22 mouse cellular contexts compared by ENCODE assay signal in the genomic region with DNA sequence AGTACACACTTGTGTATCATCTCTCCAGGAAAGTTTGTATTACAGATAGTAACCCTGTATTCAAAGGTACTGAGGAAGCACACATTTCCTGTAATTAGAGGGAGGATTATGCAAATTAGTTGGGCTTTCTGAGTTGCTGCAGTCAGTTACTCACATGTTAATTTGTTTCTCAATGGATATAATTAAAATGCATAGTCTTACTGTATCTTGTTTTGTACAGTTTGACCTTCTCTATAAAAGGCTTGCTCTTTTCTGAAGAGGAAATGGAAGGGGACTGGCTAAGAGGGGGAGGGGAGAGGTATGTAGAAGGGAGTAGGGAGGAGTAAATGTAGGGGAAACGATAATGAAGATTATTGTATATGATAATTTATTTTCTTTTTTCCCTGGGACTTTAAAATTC.
DNase-seq lines count a peak whose midpoint lies in the region; ATAC-seq and TF ChIP-seq lines count a peak whose summit lies in the region.
"Had no signal": no experiment of that assay in that cellular context is flagged by ENCODE, and none has a peak within 500 bp of the region (broad histone marks: within the 10 kb centered on the region; RNA-seq: fewer than 3 reads in every experiment).

No protein-coding gene starts in this region.

- peak; percentile 52; the same call in 1 of the 2 replicates for ATAC-seq in forebrain, embryonic 14.5 days
- no peak for ATAC-seq in forebrain, embryonic 16.5 days
- ATAC-seq in midbrain, embryonic 12.5 days (ENCODE audit: low FRiP score, low read depth): peak; percentile 47; the same call in 1 of the 2 replicates
- no peak for ATAC-seq in midbrain, embryonic 16.5 days
- ATAC-seq: activated CD4-positive, CD25-positive, alpha-beta regulatory T cell, adult 4 months; hindbrain, embryonic 16.5 days had no signal

- no peaks in the 10 kb centered on the region for H3K36me3 ChIP-seq in forebrain, embryonic 14.5 days (ENCODE audit: control insufficient read depth, insufficient read depth, low read length)
- no peaks in the 10 kb centered on the region for H3K36me3 ChIP-seq in forebrain, embryonic 16.5 days (ENCODE audit: control insufficient read depth, insufficient read depth)
- H3K36me3 ChIP-seq in midbrain, embryonic 12.5 days: no peaks in the 10 kb centered on the region
- no peaks in the 10 kb centered on the region for H3K36me3 ChIP-seq in midbrain, embryonic 16.5 days (ENCODE audit: control insufficient read depth, insufficient read depth, low read length)
- no peaks in the 10 kb centered on the region for H3K36me3 ChIP-seq in ES-E14 (ENCODE audit: control insufficient read depth, insufficient read depth, low read length, poor library complexity, severe bottlenecking)
- H3K36me3 ChIP-seq in thymus, adult 2 months (ENCODE audit: control insufficient read depth, insufficient read depth, low read length): no peaks in the 10 kb centered on the region
- H3K36me3 ChIP-seq: embryonic facial prominence, embryonic 10.5 days; G1E; heart, embryonic 15.5 days had no signal

- TF ChIP-seq CTCF in brain, embryonic 14.5 days (IDR thresholded peaks at IDR 0.05; ENCODE audit: borderline replicate concordance, extremely low read depth, insufficient read depth, insufficient read length): no peak
- TF ChIP-seq CTCF in thymus, adult 2 months (IDR thresholded peaks at IDR 0.05; ENCODE audit: borderline replicate concordance, control insufficient read depth, extremely low read depth, insufficient read depth, low read length, poor library complexity): no peak

- H3K27me3 ChIP-seq in forebrain, embryonic 14.5 days (replicated peaks; ENCODE audit: control insufficient read depth, insufficient read depth, low read length): no peaks in the 10 kb centered on the region
- no peaks in the 10 kb centered on the region for H3K27me3 ChIP-seq in forebrain, embryonic 16.5 days (replicated peaks; ENCODE audit: control insufficient read depth, insufficient read depth, low read length)
- no peaks in the 10 kb centered on the region for H3K27me3 ChIP-seq in midbrain, embryonic 12.5 days
- H3K27me3 ChIP-seq in midbrain, embryonic 16.5 days (ENCODE audit: control insufficient read depth, insufficient read depth, low read depth, low read length): no peaks in the 10 kb centered on the region
- no peaks in the 10 kb centered on the region for H3K27me3 ChIP-seq in thymus, adult 2 months (ENCODE audit: control insufficient read depth, insufficient read depth, low read length)
- H3K27me3 ChIP-seq: CH12.LX; heart, embryonic 15.5 days had no signal

- H3K9ac ChIP-seq in forebrain, embryonic 14.5 days (ENCODE audit: low read length): no peak overlapping the region
- no peak overlapping the region for H3K9ac ChIP-seq in forebrain, embryonic 16.5 days (replicated peaks; ENCODE audit: low read depth, low read length)
- H3K9ac ChIP-seq in midbrain, embryonic 12.5 days (replicated peaks): no peak overlapping the region
- H3K9ac ChIP-seq in midbrain, embryonic 16.5 days (ENCODE audit: low read depth, low read length): no peak overlapping the region
- no peak overlapping the region for H3K9ac ChIP-seq in ES-E14 (ENCODE audit: insufficient read depth, low read depth, low read length, poor library complexity, severe bottlenecking)
- H3K9ac ChIP-seq: heart, embryonic 15.5 days had no signal

- no peak overlapping the region for H3K4me3 ChIP-seq in forebrain, embryonic 14.5 days (ENCODE audit: low read depth, low read length)
- H3K4me3 ChIP-seq in forebrain, embryonic 16.5 days (replicated peaks; ENCODE audit: low read length): no peak overlapping the region
- no peak overlapping the region for H3K4me3 ChIP-seq in midbrain, embryonic 12.5 days
- no peak overlapping the region for H3K4me3 ChIP-seq in midbrain, embryonic 16.5 days (ENCODE audit: low read depth, low read length)
- H3K4me3 ChIP-seq in ES-E14 (ENCODE audit: insufficient read depth in 1 of 2, low read depth in 1 of 2, low read length in 2 of 2, poor library complexity in 1 of 2, severe bottlenecking in 1 of 2): no peak overlapping the region
- no peak overlapping the region for H3K4me3 ChIP-seq in thymus, adult 2 months (ENCODE audit: control insufficient read depth, insufficient read depth, low read length)
- H3K4me3 ChIP-seq: embryonic facial prominence, embryonic 10.5 days; heart, adult 2 months; heart, embryonic 15.5 days had no signal

- H3K4me1 ChIP-seq in forebrain, embryonic 14.5 days (ENCODE audit: control insufficient read depth, insufficient read depth, low read length): no peaks in the 10 kb centered on the region
- no peaks in the 10 kb centered on the region for H3K4me1 ChIP-seq in forebrain, embryonic 16.5 days (replicated peaks; ENCODE audit: control insufficient read depth, insufficient read depth, low read length)
- no peaks in the 10 kb centered on the region for H3K4me1 ChIP-seq in midbrain, embryonic 12.5 days
- H3K4me1 ChIP-seq in midbrain, embryonic 16.5 days (ENCODE audit: control insufficient read depth, insufficient read depth, low read length): no peaks in the 10 kb centered on the region
- H3K4me1 ChIP-seq in ES-E14 (ENCODE audit: control insufficient read depth in 2 of 2, insufficient read depth in 2 of 2, low read length in 2 of 2, poor library complexity in 1 of 2): no peaks in the 10 kb centered on the region
- H3K4me1 ChIP-seq in thymus, adult 2 months (replicated peaks; ENCODE audit: control insufficient read depth, insufficient read depth, low read length): no peaks in the 10 kb centered on the region
- H3K4me1 ChIP-seq: embryonic facial prominence, embryonic 10.5 days; heart, embryonic 15.5 days had no signal

- no peak overlapping the region for H3K4me2 ChIP-seq in forebrain, embryonic 14.5 days (ENCODE audit: low read length)
- no peak overlapping the region for H3K4me2 ChIP-seq in forebrain, embryonic 16.5 days (ENCODE audit: low read length)
- no peak overlapping the region for H3K4me2 ChIP-seq in midbrain, embryonic 12.5 days (replicated peaks)
- no peak overlapping the region for H3K4me2 ChIP-seq in midbrain, embryonic 16.5 days (ENCODE audit: low read length)
- H3K4me2 ChIP-seq: heart, embryonic 11.5 days; heart, embryonic 15.5 days had no signal

- 59% methylated on average over 1 of the region's 1 CpGs for WGBS in forebrain, embryonic 14.5 days
- WGBS in forebrain, embryonic 16.5 days: 48% methylated on average over 1 of the region's 1 CpGs
- whole genome bisulfite sequencing in midbrain, embryonic 12.5 days: 85% methylated on average over 1 of the region's 1 CpGs
- 87% methylated on average over 1 of the region's 1 CpGs for WGBS in midbrain, embryonic 16.5 days
- WGBS in thymus, adult 2 months: 93% methylated on average over 1 of the region's 1 CpGs

- DNase-seq in forebrain, embryonic 14.5 days (ENCODE audit: low spot score): peak; percentile 16
- DNase-seq in ES-E14 (ENCODE audit: low read depth, low spot score): peak; percentile 46
- peak; percentile 32 for DNase-seq in brain, embryonic 14.5 days (ENCODE audit: low read depth)
- no peak for DNase-seq in thymus, adult 2 months
- DNase-seq: adrenal gland, postnatal 14 days; cerebellum, adult 18-20 months; cerebellum, adult 9-11 months; cerebellum, postnatal 36 days; gastrocnemius, postnatal 14 days; heart, adult 2 months; heart, postnatal 14 days; kidney, adult 11 months had no signal

- TF ChIP-seq POLR2A in brain, embryonic 14.5 days (IDR thresholded peaks at IDR 0.05; ENCODE audit: borderline replicate concordance, extremely low read depth, insufficient read depth, insufficient read length, poor library complexity, severe bottlenecking): no peak
- TF ChIP-seq POLR2A in thymus, adult 2 months (IDR thresholded peaks at IDR 0.05; ENCODE audit: control insufficient read depth, extremely low read depth, insufficient read depth, low read length, poor library complexity): no peak

- in situ Hi-C loops in ES-E14 (cut with MboI; ENCODE audit: low sequenced_read_pairs in 2 of 2, unreplicated experiment in 2 of 2): no loop called here

- H3K27ac ChIP-seq in forebrain, embryonic 14.5 days (ENCODE audit: low read depth, low read length): no peak overlapping the region
- H3K27ac ChIP-seq in forebrain, embryonic 16.5 days (ENCODE audit: low read length): no peak overlapping the region
- no peak overlapping the region for H3K27ac ChIP-seq in midbrain, embryonic 12.5 days (replicated peaks)
- H3K27ac ChIP-seq in midbrain, embryonic 16.5 days (ENCODE audit: low read length): no peak overlapping the region
- peak overlapping the region; percentile 81; the same call in 1 of the 2 replicates for H3K27ac ChIP-seq in ES-E14 (ENCODE audit: insufficient read depth, low read depth, low read length, poor library complexity, severe bottlenecking)
- no peak overlapping the region for H3K27ac ChIP-seq in thymus, adult 2 months (ENCODE audit: control insufficient read depth, insufficient read depth, low read length)
- H3K27ac ChIP-seq: embryonic facial prominence, embryonic 10.5 days; heart, adult 2 months; heart, embryonic 15.5 days had no signal

- no peaks in the 10 kb centered on the region for H3K9me3 ChIP-seq in forebrain, embryonic 14.5 days (replicated peaks; ENCODE audit: control insufficient read depth, low read length)
- no peaks in the 10 kb centered on the region for H3K9me3 ChIP-seq in forebrain, embryonic 16.5 days (ENCODE audit: control insufficient read depth, low read length)
- no peaks in the 10 kb centered on the region for H3K9me3 ChIP-seq in midbrain, embryonic 12.5 days
- no peaks in the 10 kb centered on the region for H3K9me3 ChIP-seq in midbrain, embryonic 16.5 days (replicated peaks; ENCODE audit: control insufficient read depth, low read length, poor library complexity, severe bottlenecking)
- H3K9me3 ChIP-seq in ES-E14 (ENCODE audit: control insufficient read depth, insufficient read depth, low read depth, low read length): no peaks in the 10 kb centered on the region
- H3K9me3 ChIP-seq: embryonic facial prominence, embryonic 10.5 days; G1E; heart, embryonic 15.5 days had no signal

TF ChIP-seq in ES-E14, 5 proteins besides CTCF, POLR2A, EP300 and RAD21:
- TF ChIP-seq CHD2 (IDR thresholded peaks at IDR 0.05; ENCODE audit: low read depth, low read length) (0 out of 2 replicates have a peak, but pooled peaks have one; percentile 24), ZNF384 (IDR thresholded peaks at IDR 0.05; ENCODE audit: low read depth, low read length) (no peak)

Comparison
In these comparisons a context has a peak if more than half of its experiments do, and no peak if none do; other contexts are left out.
1. ATAC-seq: peak in forebrain, embryonic 14.5 days (single experiment) and midbrain, embryonic 12.5 days (single experiment); none in forebrain, embryonic 16.5 days (single experiment) and midbrain, embryonic 16.5 days (single experiment).